Mouse (Mus musculus) hindbrain, embryonic 15.5 days (tissue): ENCODE measurements around the gene Srsf2. TPM values are rescaled to one million over a fixed set of nuclear protein-coding genes. Genes with fewer than 3 reads are reported as not detected.

ENCODE experiments used
- ATAC-seq: fragments of 200-750 bp; cut with Nextera tagmentation; 2 replicates; pipeline ENCODE4 v1.8.0; 2017; ENCODE audit warnings: low read depth, moderate number of reproducible peaks, moderate TSS enrichment; ENCODE audit not compliant: low FRiP score
- H3K27ac ChIP-seq: fragments of 300-500 bp; sonication (generic); replicated peaks from 2 replicates; pipeline ENCODE4 v1.5.1; 2015; ENCODE audit warnings: mild to moderate bottlenecking, inconsistent platforms
- H3K27me3 ChIP-seq: fragments of 300-500 bp; sonication (generic); 2 replicates; pipeline ENCODE4 v1.6.1; 2015; ENCODE audit warnings: control low read depth, inconsistent platforms
- H3K36me3 ChIP-seq: fragments of 300-500 bp; sonication (generic); 2 replicates; pipeline ENCODE4 v1.6.1; 2015; ENCODE audit warnings: control low read depth, inconsistent platforms
- H3K4me1 ChIP-seq: fragments of 300-500 bp; sonication (generic); replicated peaks from 2 replicates; pipeline ENCODE4 v1.6.1; 2015; ENCODE audit warnings: control low read depth, inconsistent platforms
- H3K4me2 ChIP-seq: fragments of 300-500 bp; sonication (generic); 2 replicates; pipeline ENCODE4 v1.6.1; 2015; ENCODE audit warnings: moderate library complexity, mild to moderate bottlenecking, inconsistent platforms
- H3K4me3 ChIP-seq: fragments of 300-500 bp; sonication (generic); 2 replicates; pipeline ENCODE4 v1.5.1; 2015; ENCODE audit warnings: mild to moderate bottlenecking, inconsistent platforms
- H3K9ac ChIP-seq: fragments of 300-500 bp; sonication (generic); 2 replicates; pipeline ENCODE4 v1.6.1; 2015; ENCODE audit warnings: inconsistent platforms
- H3K9me3 ChIP-seq: fragments of 300-500 bp; sonication (generic); 2 replicates; pipeline ENCODE4 v1.6.1; 2016; ENCODE audit warnings: control low read depth, inconsistent platforms
- WGBS: fragments of 180-500 bp; shearing (Covaris S2); methylation state at CpG from one replicate; pipeline ENCODE4 v1.1.7; 2015; 5-methylcytosine and 5-hydroxymethylcytosine counted together
- polyA plus RNA-seq: library from polyadenylated mRNA; unstranded; fragments of >200 nt; fragmentation: Nextera tagmentation; extraction: Ambion mirVana; gene quantifications from 2 replicates; pipeline ENCODE4 v1.2.1, GENCODE M21; 2015

The Srsf2 gene
- polyA plus RNA-seq, 1 experiment from 2014 or later = 549 TPM

- H3K4me3 ChIP-seq = peak overlapping the region; percentile 25
- no peaks in the 10 kb centered on the region for H3K27me3 ChIP-seq
- 8% methylated on average over 30 of the region's 32 CpGs for WGBS
- peak overlapping the region; percentile 50 for H3K9ac ChIP-seq
- ATAC-seq = peak; percentile 94
- H3K27ac ChIP-seq = peak overlapping the region; percentile 98
- peak overlapping the region; percentile 62 for H3K4me2 ChIP-seq
- no peaks in the 10 kb centered on the region for H3K36me3 ChIP-seq
- H3K9me3 ChIP-seq = no peaks in the 10 kb centered on the region
- H3K4me1 ChIP-seq = peaks cover 78% of the 10 kb centered on the region
Measured at GRCm38 (mm10) chr11:116810983-116811901, 41.7 kb downstream of the Srsf2 start.

- Histone ChIP-seq H3K27ac (peak overlapping the region; percentile 98), H3K4me3 (peak overlapping the region; percentile 25), H3K27me3 (no peaks in the 10 kb centered on the region), H3K9me3 (no peaks in the 10 kb centered on the region), H3K4me2 (peak overlapping the region; percentile 62), H3K36me3 (no peaks in the 10 kb centered on the region), H3K4me1 (peaks cover 78% of the 10 kb centered on the region), H3K9ac (peak overlapping the region; percentile 50)
- WGBS = 17% methylated on average over 11 of the region's 11 CpGs
- peak; percentile 28 for ATAC-seq
Measured at GRCm38 (mm10) chr11:116810528-116810927, 42.4 kb downstream of the Srsf2 start.

- no peaks in the 10 kb centered on the region for H3K9me3 ChIP-seq
- ATAC-seq = no peak
- H3K4me1 ChIP-seq = peaks cover 68% of the 10 kb centered on the region
- WGBS = 72% methylated on average over 8 of the region's 8 CpGs
- H3K4me3 ChIP-seq = no peak overlapping the region
- no peaks in the 10 kb centered on the region for H3K36me3 ChIP-seq
- H3K27ac ChIP-seq = 0 out of 2 replicates have a peak overlapping the region, but pooled peaks have one; percentile 98
- H3K4me2 ChIP-seq = no peak overlapping the region
- no peak overlapping the region for H3K9ac ChIP-seq
- H3K27me3 ChIP-seq = no peaks in the 10 kb centered on the region
Measured at GRCm38 (mm10) chr11:116809520-116809919, 43.4 kb downstream of the Srsf2 start.

- Histone ChIP-seq H3K27ac (0 out of 2 replicates have a peak overlapping the region, but pooled peaks have one; percentile 98), H3K4me1 (peaks cover 62% of the 10 kb centered on the region), H3K9ac (no peak overlapping the region), H3K27me3 (no peaks in the 10 kb centered on the region), H3K4me2 (no peak overlapping the region), H3K9me3 (no peaks in the 10 kb centered on the region), H3K4me3 (no peak overlapping the region), H3K36me3 (no peaks in the 10 kb centered on the region)
- 66% methylated on average over 11 of the region's 11 CpGs for WGBS
- no peak for ATAC-seq
Measured at GRCm38 (mm10) chr11:116808811-116809395, 44.0 kb downstream of the Srsf2 start.

GRCm38 (mm10) chr11:116807938-116808606 lies 44.8 kb downstream of the Srsf2 start:
- peaks cover 54% of the 10 kb centered on the region for H3K4me1 ChIP-seq
- H3K36me3 ChIP-seq = no peaks in the 10 kb centered on the region
- 28% methylated on average over 7 of the region's 7 CpGs for WGBS
- no peaks in the 10 kb centered on the region for H3K27me3 ChIP-seq
- no peaks in the 10 kb centered on the region for H3K9me3 ChIP-seq
- H3K4me3 ChIP-seq = no peak overlapping the region
- no peak overlapping the region for H3K4me2 ChIP-seq
- H3K27ac ChIP-seq = no peak overlapping the region; the same call in 1 of the 2 replicates
- no peak for ATAC-seq
- no peak overlapping the region for H3K9ac ChIP-seq

- no peak overlapping the region for H3K9ac ChIP-seq
- H3K4me2 ChIP-seq = no peak overlapping the region
- H3K27ac ChIP-seq = no peak overlapping the region
- whole genome bisulfite sequencing = 67% methylated on average over 2 of the region's 3 CpGs
- no peaks in the 10 kb centered on the region for H3K27me3 ChIP-seq
- ATAC-seq = no peak
- no peaks in the 10 kb centered on the region for H3K36me3 ChIP-seq
- no peak overlapping the region for H3K4me3 ChIP-seq
- peaks cover 48% of the 10 kb centered on the region for H3K4me1 ChIP-seq
- H3K9me3 ChIP-seq = no peaks in the 10 kb centered on the region
Measured at GRCm38 (mm10) chr11:116807526-116807925, 45.4 kb downstream of the Srsf2 start.

GRCm38 (mm10) chr11:116807116-116807515 lies 45.8 kb downstream of the Srsf2 start:
- no peaks in the 10 kb centered on the region for H3K36me3 ChIP-seq
- 61% methylated on average over 7 of the region's 7 CpGs for WGBS
- H3K27me3 ChIP-seq = no peaks in the 10 kb centered on the region
- ATAC-seq = no peak
- H3K4me1 ChIP-seq = peaks cover 44% of the 10 kb centered on the region
- H3K9me3 ChIP-seq = no peaks in the 10 kb centered on the region
- H3K4me3 ChIP-seq = no peak overlapping the region
- no peak overlapping the region for H3K9ac ChIP-seq
- no peak overlapping the region for H3K27ac ChIP-seq
- H3K4me2 ChIP-seq = no peak overlapping the region

- H3K4me2 ChIP-seq = no peak overlapping the region
- peaks cover 38% of the 10 kb centered on the region for H3K4me1 ChIP-seq
- no peak overlapping the region for H3K4me3 ChIP-seq
- no peak overlapping the region for H3K9ac ChIP-seq
- WGBS = 75% methylated on average over 15 of the region's 15 CpGs
- no peak overlapping the region for H3K27ac ChIP-seq
- no peaks in the 10 kb centered on the region for H3K36me3 ChIP-seq
- ATAC-seq = no peak
- no peaks in the 10 kb centered on the region for H3K27me3 ChIP-seq
- H3K9me3 ChIP-seq = no peaks in the 10 kb centered on the region
Measured at GRCm38 (mm10) chr11:116806136-116807071, 46.5 kb downstream of the Srsf2 start.

GRCm38 (mm10) chr11:116802709-116803108 lies 50.2 kb downstream of the Srsf2 start:
- Histone ChIP-seq H3K27me3 (no peaks in the 10 kb centered on the region), H3K9me3 (no peaks in the 10 kb centered on the region), H3K9ac (no peak overlapping the region), H3K4me2 (no peak overlapping the region), H3K4me3 (no peak overlapping the region), H3K4me1 (peaks cover 4% of the 10 kb centered on the region), H3K27ac (no peak overlapping the region), H3K36me3 (no peaks in the 10 kb centered on the region)
- WGBS = 82% methylated on average over 5 of the region's 5 CpGs
- no peak for ATAC-seq

GRCm38 (mm10) chr11:116801106-116801505 lies 51.8 kb downstream of the Srsf2 start:
- 72% methylated on average over 5 of the region's 5 CpGs for WGBS
- H3K9me3 ChIP-seq = no peaks in the 10 kb centered on the region
- H3K4me1 ChIP-seq = no peaks in the 10 kb centered on the region
- H3K4me3 ChIP-seq = no peak overlapping the region
- no peaks in the 10 kb centered on the region for H3K27me3 ChIP-seq
- no peak overlapping the region for H3K27ac ChIP-seq
- H3K9ac ChIP-seq = no peak overlapping the region
- ATAC-seq = no peak
- no peak overlapping the region for H3K4me2 ChIP-seq
- H3K36me3 ChIP-seq = no peaks in the 10 kb centered on the region
